ENCODE assay signal across 8 mouse cellular contexts in genomic region chr4:138304340-138305104, GRCm38 (mm10). TPM values are rescaled to one million over a fixed set of nuclear protein-coding genes. Genes with fewer than 3 reads are reported as not detected.
DNase-seq lines count a peak whose midpoint lies in the region; ATAC-seq lines count a peak whose summit lies in the region.

TSS of gene Ddost (plus strand) at chr4:138304730.

- peak within 1 kb of the TSS; percentile 76 to 78 for H3K27ac ChIP-seq in heart, embryonic 14.5 days (replicated peaks in 1 of 2; ENCODE audit: control insufficient read depth in 1 of 2, insufficient read depth in 1 of 2, low read depth in 2 of 2, low read length in 2 of 2)
- H3K27ac ChIP-seq in liver, embryonic 13.5 days: peak within 1 kb of the TSS; percentile 90
- peak within 1 kb of the TSS; percentile 81 for H3K27ac ChIP-seq in stomach, embryonic 16.5 days (ENCODE audit: low read length)

- H3K36me3 ChIP-seq in heart, embryonic 14.5 days (ENCODE audit: control insufficient read depth, insufficient read depth, low read length): peaks cover 29% of the 10 kb centered on the region
- H3K36me3 ChIP-seq in liver, embryonic 13.5 days: peaks cover 31% of the 10 kb centered on the region
- 0 out of 2 replicates have a peak, but pooled peaks cover 5% of the 10 kb centered on the region for H3K36me3 ChIP-seq in stomach, embryonic 16.5 days (ENCODE audit: control insufficient read depth, insufficient read depth, low read length)

- H3K9ac ChIP-seq in heart, embryonic 14.5 days (ENCODE audit: low read length): peak within 1 kb of the TSS; percentile 93
- peak within 1 kb of the TSS; percentile 94 for H3K9ac ChIP-seq in liver, embryonic 13.5 days
- H3K9ac ChIP-seq in stomach, embryonic 16.5 days (ENCODE audit: low read length): peak within 1 kb of the TSS; percentile 97

- H3K4me3 ChIP-seq in heart, embryonic 14.5 days (ENCODE audit: control insufficient read depth in 1 of 2, insufficient read depth in 1 of 2, low read depth in 1 of 2, low read length in 2 of 2): peak within 1 kb of the TSS; percentile 89 to 91
- H3K4me3 ChIP-seq in liver, embryonic 13.5 days (replicated peaks): peak within 1 kb of the TSS; percentile 98
- peak within 1 kb of the TSS; percentile 98 for H3K4me3 ChIP-seq in stomach, embryonic 16.5 days (replicated peaks; ENCODE audit: low read length)

- H3K9me3 ChIP-seq in heart, embryonic 14.5 days (ENCODE audit: control insufficient read depth, low read length): no peaks in the 10 kb centered on the region
- H3K9me3 ChIP-seq in liver, embryonic 13.5 days (replicated peaks): no peaks in the 10 kb centered on the region
- H3K9me3 ChIP-seq in stomach, embryonic 16.5 days (replicated peaks; ENCODE audit: control insufficient read depth, low read length): no peaks in the 10 kb centered on the region

- H3K4me2 ChIP-seq in heart, embryonic 14.5 days (ENCODE audit: low read length): peak within 1 kb of the TSS; percentile 87
- H3K4me2 ChIP-seq in liver, embryonic 13.5 days: peak within 1 kb of the TSS; percentile 92
- peak within 1 kb of the TSS; percentile 72 for H3K4me2 ChIP-seq in stomach, embryonic 16.5 days (ENCODE audit: low read depth, low read length)

- ATAC-seq in CD4-positive, CD25-positive, alpha-beta regulatory T cell, adult 4 months: peak; percentile 99
- ATAC-seq in heart, embryonic 14.5 days (ENCODE audit: insufficient number of reproducible peaks, insufficient read depth, low FRiP score, low read depth): peak; percentile 96
- peak; percentile 98 for ATAC-seq in liver, embryonic 13.5 days (ENCODE audit: low read depth)
- peak; percentile 98 for ATAC-seq in stomach, embryonic 16.5 days (ENCODE audit: insufficient read depth, low FRiP score)

- H3K4me1 ChIP-seq in heart, embryonic 14.5 days (ENCODE audit: control insufficient read depth in 2 of 2, insufficient read depth in 2 of 2, low read length in 2 of 2): peaks cover 9 to 14% of the 10 kb centered on the region in 2 experiments
- peaks cover 40% of the 10 kb centered on the region for H3K4me1 ChIP-seq in liver, embryonic 13.5 days (replicated peaks)
- H3K4me1 ChIP-seq in stomach, embryonic 16.5 days (ENCODE audit: control insufficient read depth, insufficient read depth, low read length): peaks cover 16% of the 10 kb centered on the region

- no peaks in the 10 kb centered on the region for H3K27me3 ChIP-seq in heart, embryonic 14.5 days (ENCODE audit: control insufficient read depth, insufficient read depth, low read length)
- H3K27me3 ChIP-seq in liver, embryonic 13.5 days: no peaks in the 10 kb centered on the region
- no peaks in the 10 kb centered on the region for H3K27me3 ChIP-seq in stomach, embryonic 16.5 days (ENCODE audit: control insufficient read depth, insufficient read depth, low read length)

- WGBS in heart, embryonic 14.5 days: under 1% methylated on average over 64 of the region's 64 CpGs
- WGBS in liver, embryonic 13.5 days (ENCODE audit: insufficient replicate concordance): under 1% methylated on average over 61 of the region's 64 CpGs
- WGBS in stomach, embryonic 16.5 days: under 1% methylated on average over 64 of the region's 64 CpGs

- DNase-seq in c-Kit-negative CD71-positive TER-119-positive erythroid progenitor cells, embryonic 14.5 days (ENCODE audit: low read depth, low spot score): peak; percentile 99
- peak; percentile 96 for DNase-seq in fibroblast of lung, adult 2 months (ENCODE audit: low read depth)
- peak; percentile 99 for DNase-seq in kidney, postnatal 14 days
- peak; percentile 98 for DNase-seq in liver, embryonic 13.5 days
- peak; percentile 98 for DNase-seq in neural tube, embryonic 10.5 days (ENCODE audit: extremely low spot score, low spot score)

RNA-seq across cellular contexts. Expression of gene Ddost, which starts in this region (rescaled TPM):
- 100 to 1,000 TPM in 1 of 2 experiments, 10 to 100 TPM in 1; 92.3 to 122 TPM for polyA plus RNA-seq in CD4-positive, CD25-positive, alpha-beta regulatory T cell, adult 4 months (2017; shearing (Covaris generic))
- 267 and 277 TPM in 2 replicates for polyA plus RNA-seq in heart, embryonic 14.5 days (2014; fragmentation: Nextera tagmentation; extraction: Ambion mirVana)
- 173 and 182 TPM in 2 replicates for polyA plus RNA-seq in liver, embryonic 13.5 days (2015; fragmentation: Nextera tagmentation; extraction: Ambion mirVana)
- polyA plus RNA-seq in stomach, embryonic 16.5 days (2015; fragmentation: Nextera tagmentation; extraction: Ambion mirVana): 418 and 440 TPM in 2 replicates

Comparison
In these comparisons a context has a peak if more than half of its experiments do, and no peak if none do; other contexts are left out.
1. Peak in every context shown above with its lines: DNase-seq, ATAC-seq, H3K4me3 ChIP-seq and H3K27ac ChIP-seq.